Mouse (Mus musculus): ENCODE data around the gene Pfdn6.

GRCm38 (mm10) chr17:33965846-33966550, 25.9 kb upstream of the Pfdn6 start:
- TF ChIP-seq CTCF (IDR thresholded peaks at IDR 0.05; ENCODE audit: control insufficient read depth, insufficient read depth, low read length), result no peak
- TF ChIP-seq POLR2A (IDR thresholded peaks at IDR 0.05; ENCODE audit: borderline replicate concordance, control insufficient read depth, low read depth, low read length), result no peak
